Mouse (Mus musculus) embryonic facial prominence, embryonic 11.5 days (tissue): Measurements from ENCODE around the gene Zbtb18. TPM values are rescaled to one million over a fixed set of nuclear protein-coding genes. Genes with fewer than 3 reads are reported as not detected.
"Not testable (repeated sequence)": the region's sequence is repeated elsewhere in the genome, so short reads cannot be mapped to it uniquely, and the experiment has no call there.

Experiments
- ATAC-seq: fragments of 200-750 bp; cut with Nextera tagmentation; replicated peaks from 2 replicates; pipeline ENCODE4 v1.8.0; 2017; ENCODE audit warnings: low read depth; ENCODE audit not compliant: insufficient number of reproducible peaks, low FRiP score, low TSS enrichment
- DNase-seq: peaks from one replicate; pipeline ENCODE4 v3.0.0-alpha.2; 2015; ENCODE audit warnings: low spot score
- H3K27ac ChIP-seq: fragments of 300-500 bp; sonication (generic); replicated peaks from 2 replicates; pipeline ENCODE4 v1.5.1; 2014; ENCODE audit warnings: mild to moderate bottlenecking, low read depth, low read length, control low read depth
- H3K27me3 ChIP-seq: fragments of 300-500 bp; sonication (generic); 2 replicates; pipeline ENCODE4 v1.6.1; 2014; ENCODE audit warnings: mild to moderate bottlenecking, low read length, moderate library complexity, mixed read lengths; ENCODE audit not compliant: control insufficient read depth, insufficient read depth
- H3K36me3 ChIP-seq: fragments of 300-500 bp; sonication (generic); replicated peaks from 2 replicates; pipeline ENCODE4 v1.6.1; 2014; ENCODE audit warnings: low read depth, mild to moderate bottlenecking, low read length, moderate library complexity, mixed read lengths; ENCODE audit not compliant: control insufficient read depth, insufficient read depth
- H3K4me1 ChIP-seq: fragments of 300-500 bp; sonication (generic); 2 replicates; pipeline ENCODE4 v1.6.1; 2014; ENCODE audit warnings: low read length, mixed read lengths; ENCODE audit not compliant: control insufficient read depth, insufficient read depth
- H3K4me2 ChIP-seq: fragments of 300-500 bp; sonication (generic); 2 replicates; pipeline ENCODE4 v1.6.1; 2014; ENCODE audit warnings: low read depth, mild to moderate bottlenecking, control low read depth, low read length, moderate library complexity
- H3K4me3 ChIP-seq: fragments of 300-500 bp; sonication (generic); 2 replicates; pipeline ENCODE4 v1.5.1; 2014; ENCODE audit warnings: low read depth, low read length, control low read depth
- H3K9ac ChIP-seq: fragments of 300-500 bp; sonication (generic); replicated peaks from 2 replicates; pipeline ENCODE4 v1.6.1; 2014; ENCODE audit warnings: mild to moderate bottlenecking, control low read depth, low read length
- H3K9me3 ChIP-seq: fragments of 300-500 bp; sonication (generic); replicated peaks from 2 replicates; pipeline ENCODE4 v1.6.1; 2016; ENCODE audit warnings: mild to moderate bottlenecking, low read length, inconsistent platforms, mixed read lengths; ENCODE audit not compliant: control insufficient read depth
- WGBS: fragments of 180-500 bp; shearing (Covaris S2); extraction: QIAGEN DNeasy Blood & Tissue Kit; methylation state at CpG from one replicate; pipeline ENCODE4 v1.1.7; 2014; 5-methylcytosine and 5-hydroxymethylcytosine counted together
- polyA plus RNA-seq: library from polyadenylated mRNA; unstranded; fragments of >200 nt; fragmentation: Nextera tagmentation; extraction: Ambion mirVana; gene quantifications from 2 replicates; pipeline ENCODE4 v1.2.1, GENCODE M21; 2014

The Zbtb18 gene
- polyA plus RNA-seq, 1 experiment from 2014 or later = 6.6 TPM

- no peak overlapping the region for H3K27ac ChIP-seq
- no peaks in the 10 kb centered on the region for H3K9me3 ChIP-seq
- H3K36me3 ChIP-seq = no peaks in the 10 kb centered on the region; the same call in 1 of the 2 replicates
- H3K4me1 ChIP-seq = peaks cover 12% of the 10 kb centered on the region
- DNase-seq (no peak), ATAC-seq (no peak)
- H3K27me3 ChIP-seq = no peaks in the 10 kb centered on the region
- no peak overlapping the region for H3K9ac ChIP-seq
- H3K4me3 ChIP-seq = no peak overlapping the region
- 54% methylated on average over 2 of the region's 2 CpGs for WGBS
- no peak overlapping the region for H3K4me2 ChIP-seq
These were observed 6.8 kb downstream of the Zbtb18 start for GRCm38 (mm10) chr1:177448921-177449320.

GRCm38 (mm10) chr1:177449857-177450256 is 7.7 kb downstream of the Zbtb18 start:
- not testable (repeated sequence) for H3K4me2 ChIP-seq

GRCm38 (mm10) chr1:177451041-177451440 is 8.9 kb downstream of the Zbtb18 start:
- Histone ChIP-seq H3K4me1 (peaks cover 10% of the 10 kb centered on the region), H3K27me3 (no peaks in the 10 kb centered on the region), H3K36me3 (no peaks in the 10 kb centered on the region; the same call in 1 of the 2 replicates), H3K4me2 (no peak overlapping the region), H3K4me3 (no peak overlapping the region), H3K9ac (no peak overlapping the region), H3K27ac (no peak overlapping the region), H3K9me3 (no peaks in the 10 kb centered on the region)
- no peak for ATAC-seq
- 43% methylated on average over 2 of the region's 2 CpGs for WGBS
- DNase-seq = no peak

More at GRCm38 (mm10) chr1:177449857-177450256, 7.7 kb downstream of the Zbtb18 start:
- H3K4me1 ChIP-seq = peaks cover 12% of the 10 kb centered on the region
- not testable (repeated sequence) for H3K27me3 ChIP-seq, H3K9me3 ChIP-seq, H3K36me3 ChIP-seq, DNase-seq, H3K27ac ChIP-seq, H3K9ac ChIP-seq, H3K4me3 ChIP-seq, ATAC-seq
- WGBS = 14% methylated on average over 7 of the region's 7 CpGs

DNA sequence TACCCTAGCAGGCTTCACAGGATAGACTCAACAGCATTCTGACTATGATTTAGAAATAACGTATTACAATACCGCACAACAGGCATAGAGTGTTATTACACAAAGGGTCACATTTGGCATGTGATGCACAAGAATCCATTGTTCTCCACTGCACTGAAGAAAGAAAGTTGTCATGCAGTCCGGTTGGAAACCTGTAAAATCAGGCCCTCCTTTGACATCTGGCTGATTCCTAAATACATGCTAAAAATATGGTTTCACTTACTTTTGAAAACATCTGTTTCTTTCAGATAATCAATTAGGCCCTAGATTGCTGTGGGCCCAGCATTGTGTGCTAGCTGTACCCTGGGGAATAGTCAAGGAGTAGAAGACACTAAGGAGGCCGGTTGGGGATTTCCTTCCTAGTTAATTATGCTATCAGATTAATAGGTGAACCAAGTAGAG is 9.9 kb downstream of the Zbtb18 start:
- H3K9ac ChIP-seq = no peak overlapping the region
- no peaks in the 10 kb centered on the region for H3K9me3 ChIP-seq
- H3K4me1 ChIP-seq = peaks cover 7% of the 10 kb centered on the region
- no peak overlapping the region for H3K27ac ChIP-seq
- WGBS = 18% methylated on average over 4 of the region's 4 CpGs
- H3K36me3 ChIP-seq = no peaks in the 10 kb centered on the region; the same call in 1 of the 2 replicates
- peak; percentile 66 for DNase-seq
- H3K27me3 ChIP-seq = 0 out of 2 replicates have a peak, but pooled peaks cover 2% of the 10 kb centered on the region
- no peak overlapping the region for H3K4me2 ChIP-seq
- no peak for ATAC-seq
- no peak overlapping the region for H3K4me3 ChIP-seq

- Histone ChIP-seq H3K4me1 (no peaks in the 10 kb centered on the region; the same call in 1 of the 2 replicates), H3K9ac (no peak overlapping the region), H3K27ac (no peak overlapping the region), H3K36me3 (no peaks in the 10 kb centered on the region; the same call in 1 of the 2 replicates), H3K4me3 (no peak overlapping the region), H3K9me3 (no peaks in the 10 kb centered on the region), H3K4me2 (no peak overlapping the region), H3K27me3 (0 out of 2 replicates have a peak, but pooled peaks cover 2% of the 10 kb centered on the region)
- ATAC-seq (no peak), DNase-seq (no peak)
- 64% methylated on average over 5 of the region's 5 CpGs for WGBS
These were observed 10.8 kb downstream of the Zbtb18 start for GRCm38 (mm10) chr1:177452987-177453386.

DNA sequence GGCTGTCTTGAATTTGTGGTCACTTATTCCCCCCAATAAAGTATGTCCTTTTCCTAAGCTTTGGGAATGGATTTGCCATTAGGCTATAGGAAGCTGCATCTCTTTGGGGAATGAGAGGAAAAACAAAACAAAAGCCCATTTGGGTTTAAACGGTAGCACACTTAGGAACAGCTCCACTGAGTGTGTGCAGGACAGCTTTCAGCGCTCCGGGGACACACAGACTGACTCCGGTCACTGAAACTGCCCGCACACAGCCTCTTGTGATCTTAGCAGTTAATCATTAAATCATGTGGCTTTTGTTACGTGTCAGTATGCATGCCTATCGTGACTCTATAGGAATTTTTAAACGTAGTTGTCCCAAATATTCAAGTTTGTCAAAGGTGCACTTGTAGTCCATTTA is 11.7 kb downstream of the Zbtb18 start:
- WGBS = 24% methylated on average over 8 of the region's 8 CpGs
- Histone ChIP-seq H3K27ac (no peak overlapping the region), H3K4me2 (no peak overlapping the region), H3K4me1 (no peaks in the 10 kb centered on the region; the same call in 1 of the 2 replicates), H3K4me3 (no peak overlapping the region), H3K27me3 (0 out of 2 replicates have a peak, but pooled peaks cover 2% of the 10 kb centered on the region), H3K9me3 (no peaks in the 10 kb centered on the region), H3K9ac (no peak overlapping the region), H3K36me3 (no peaks in the 10 kb centered on the region)
- ATAC-seq (no peak), DNase-seq (no peak)

GRCm38 (mm10) chr1:177454492-177454891 is 12.3 kb downstream of the Zbtb18 start:
- Histone ChIP-seq H3K4me1 (no peaks in the 10 kb centered on the region; the same call in 1 of the 2 replicates), H3K36me3 (no peaks in the 10 kb centered on the region), H3K27ac (no peak overlapping the region), H3K27me3 (0 out of 2 replicates have a peak, but pooled peaks cover 2% of the 10 kb centered on the region), H3K9ac (no peak overlapping the region), H3K4me3 (no peak overlapping the region), H3K4me2 (no peak overlapping the region), H3K9me3 (no peaks in the 10 kb centered on the region)
- no peak for ATAC-seq
- WGBS = 87% methylated on average over 6 of the region's 6 CpGs
- no peak for DNase-seq

DNA sequence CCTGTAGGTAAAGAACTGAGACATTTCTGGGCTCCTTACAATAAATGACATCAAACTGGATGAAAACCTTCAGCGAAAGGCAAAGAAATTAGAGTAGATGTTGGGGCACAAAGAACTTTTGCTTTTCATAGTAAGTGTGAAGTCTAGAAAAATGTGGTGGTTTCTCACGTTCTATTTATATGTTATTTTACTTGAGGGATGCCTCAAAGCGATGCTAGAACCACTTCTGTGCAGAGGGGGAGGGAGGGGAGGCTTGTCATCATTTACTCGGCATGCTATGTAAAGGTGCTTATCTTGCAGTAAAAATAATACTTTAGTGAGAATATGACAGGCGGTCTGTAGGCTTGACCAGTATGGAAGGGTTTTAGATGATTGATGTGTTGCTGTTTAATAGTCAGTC is 13.3 kb downstream of the Zbtb18 start:
- H3K9me3 ChIP-seq = no peaks in the 10 kb centered on the region
- no peaks in the 10 kb centered on the region; the same call in 1 of the 2 replicates for H3K4me1 ChIP-seq
- no peak overlapping the region for H3K9ac ChIP-seq
- H3K4me3 ChIP-seq = no peak overlapping the region
- H3K27me3 ChIP-seq = 0 out of 2 replicates have a peak, but pooled peaks cover 2% of the 10 kb centered on the region
- 85% methylated on average over 5 of the region's 5 CpGs for WGBS
- ATAC-seq (no peak), DNase-seq (no peak)
- H3K36me3 ChIP-seq = no peaks in the 10 kb centered on the region
- H3K4me2 ChIP-seq = no peak overlapping the region
- no peak overlapping the region for H3K27ac ChIP-seq
